Mouse (Mus musculus) right cerebral cortex, postnatal 36 days (tissue): Measurements from ENCODE around the gene Arfrp1.
A peak's percentile ranks its signal among the peaks of the same experiment; 100 is the strongest.

Experiments used
- DNase-seq, 2 experiments: peaks; one replicate each; pipeline ENCODE4 v3.0.0; 2022; ENCODE audit warnings: low spot score in 2 of 2, mixed read lengths in 1 of 2

Arfrp1 gene

GRCm38 (mm10) chr2:181377230-181377629 lies 12.0 kb upstream of the Arfrp1 start:
- no peak for DNase-seq

GRCm38 (mm10) chr2:181375787-181376186 lies 10.6 kb upstream of the Arfrp1 start:
- no peak for DNase-seq

GRCm38 (mm10) chr2:181370001-181370400 lies 4.8 kb upstream of the Arfrp1 start:
- DNase-seq, result no peak

- DNase-seq, result no peak
Observed at GRCm38 (mm10) chr2:181365655-181366075, 461 bp upstream of the Arfrp1 start.

GRCm38 (mm10) chr2:181364487-181364859 lies 731 bp downstream of the Arfrp1 start:
- DNase-seq, result no peak

GRCm38 (mm10) chr2:181363946-181364345 lies 1.3 kb downstream of the Arfrp1 start:
- no peak for DNase-seq

GRCm38 (mm10) chr2:181356780-181357179 lies 8.4 kb downstream of the Arfrp1 start:
- DNase-seq, result no peak

GRCm38 (mm10) chr2:181342766-181343165 lies 22.4 kb downstream of the Arfrp1 start:
- DNase-seq, result no peak

GRCm38 (mm10) chr2:181340426-181340825 lies 24.8 kb downstream of the Arfrp1 start:
- no peak for DNase-seq

GRCm38 (mm10) chr2:181334023-181334422 lies 31.2 kb downstream of the Arfrp1 start:
- peak; percentile 58 to 61 for DNase-seq

- no peak for DNase-seq
Observed at GRCm38 (mm10) chr2:181332542-181332941, 32.7 kb downstream of the Arfrp1 start.

GRCm38 (mm10) chr2:181326098-181326497 lies 39.1 kb downstream of the Arfrp1 start:
- no peak for DNase-seq

GRCm38 (mm10) chr2:181322136-181322535 lies 43.1 kb downstream of the Arfrp1 start:
- no peak for DNase-seq

GRCm38 (mm10) chr2:181320103-181320499 lies 45.1 kb downstream of the Arfrp1 start:
- DNase-seq, result no peak

- DNase-seq, result peak; percentile 68 to 74
Observed at GRCm38 (mm10) chr2:181319248-181320102, 45.7 kb downstream of the Arfrp1 start, which contains the start of gene Rtel1. TSS of gene Rtel1 (plus strand) at chr2:181319739.

GRCm38 (mm10) chr2:181314080-181314810 lies 51.0 kb downstream of the Arfrp1 start, which contains the start of gene Stmn3:
TSS of gene Stmn3 (minus strand) at chr2:181314500.
- DNase-seq, result peak; percentile 40 to 59

GRCm38 (mm10) chr2:181313344-181314079 lies 51.7 kb downstream of the Arfrp1 start:
- peak in 1 of 2 experiments; percentile 23 for DNase-seq

GRCm38 (mm10) chr2:181313006-181313343 lies 52.2 kb downstream of the Arfrp1 start:
- no peak for DNase-seq

- no peak for DNase-seq
Observed at GRCm38 (mm10) chr2:181312435-181312834, 52.8 kb downstream of the Arfrp1 start.
